Mouse (Mus musculus): Measurements from ENCODE around the gene Hyal3. TPM values are rescaled to one million over a fixed set of nuclear protein-coding genes. Genes with fewer than 3 reads are reported as not detected.
A peak's percentile ranks its signal among the peaks of the same experiment; 100 is the strongest.

The Hyal3 gene
- total RNA-seq, 2 experiments from 2014 or later: 0.36 to 0.46 TPM

- DNase-seq: no peak
- intact Hi-C loops (cut with DNase I): loop anchor here (5.0 kb wide), 1 partner anchor 63 kb away; the partner anchor contains the start of gene Hyal2
Measured at GRCm38 (mm10) chr9:107629901-107630425, 49.3 kb downstream of the Hyal3 start.

- no peak for DNase-seq
- intact Hi-C loops (cut with DNase I): loop anchor here (5.0 kb wide), 1 partner anchor 63 kb away; the partner anchor contains the start of gene Hyal2
Measured at GRCm38 (mm10) chr9:107630576-107630975, 50.0 kb downstream of the Hyal3 start.

GRCm38 (mm10) chr9:107631311-107631826 lies 50.8 kb downstream of the Hyal3 start:
- DNase-seq: no peak
- intact Hi-C loops (cut with DNase I): loop anchor here (5.0 kb wide), 1 partner anchor 64 kb away; the partner anchor contains the start of gene Hyal2

GRCm38 (mm10) chr9:107631861-107632260 lies 51.2 kb downstream of the Hyal3 start:
- intact Hi-C loops (cut with DNase I): loop anchor here (2.0 to 5.0 kb wide), 2 partner anchors 19 to 65 kb away; partner anchors contain the start of gene Hyal2

GRCm38 (mm10) chr9:107632478-107632877 lies 51.9 kb downstream of the Hyal3 start:
- peak; percentile 58 to 69 for DNase-seq
- intact Hi-C loops (cut with DNase I): loop anchor here (2.0 to 5.0 kb wide), 2 partner anchors 20 to 65 kb away; partner anchors contain the start of gene Hyal2

More at GRCm38 (mm10) chr9:107631861-107632260, 51.2 kb downstream of the Hyal3 start:
- DNase-seq: no peak

- intact Hi-C loops (cut with DNase I): loop anchor here (2.0 to 5.0 kb wide), 2 partner anchors 20 to 66 kb away; partner anchors contain the start of gene Hyal2
- DNase-seq: peak; percentile 80 to 87
Measured at GRCm38 (mm10) chr9:107633091-107633660, 52.6 kb downstream of the Hyal3 start.

GRCm38 (mm10) chr9:107633661-107634405 lies 53.2 kb downstream of the Hyal3 start:
- intact Hi-C loops (cut with DNase I): loop anchor here (2.0 to 5.0 kb wide), 2 partner anchors 21 to 67 kb away; partner anchors contain the start of gene Hyal2
- peak in 1 of 2 experiments; percentile 53 for DNase-seq

GRCm38 (mm10) chr9:107634406-107635278 lies 54.0 kb downstream of the Hyal3 start:
- intact Hi-C loops (cut with DNase I): loop anchor here (5.0 kb wide), 1 partner anchor 67 kb away; the partner anchor contains the start of gene Hyal2
- DNase-seq: peak in 1 of 2 experiments; percentile 32

- intact Hi-C loops (cut with DNase I): no loop called here
Measured at GRCm38 (mm10) chr9:107635279-107636028, 54.8 kb downstream of the Hyal3 start, which contains the start of gene Gnai2. Gene Gnai2, minus strand, starts transcription at chr9:107635367.

More at GRCm38 (mm10) chr9:107635279-107636028, 54.8 kb downstream of the Hyal3 start, which contains the start of gene Gnai2:
- DNase-seq: peak; percentile 96 to 98

Other genes with a start within 250 kb of the Hyal3 start
- gene Hemk1, start 242.5 kb upstream of the Hyal3 start, total RNA-seq (2021): 10 to 100 TPM; 22.3 to 22.6 TPM
- gene 6430571L13Rik, start 240.2 kb upstream of the Hyal3 start, total RNA-seq (2021): 1 to 10 TPM; 4.2 to 5.3 TPM
- 10 to 100 TPM; 10.5 to 13.3 TPM for gene Cacna2d2, start 181.2 kb upstream of the Hyal3 start, total RNA-seq (2021)
- gene Tmem115, start 46.9 kb upstream of the Hyal3 start, total RNA-seq (2021): 10 to 100 TPM; 22.7 to 26.8 TPM
- 1 to 10 TPM; 4.7 to 5.3 TPM for gene Cyb561d2, start 38.6 kb upstream of the Hyal3 start, total RNA-seq (2021)
- 10 to 100 TPM; 17.5 to 18.5 TPM for gene Nprl2, start 38.6 kb upstream of the Hyal3 start, total RNA-seq (2021)
- gene Zmynd10, start 33.5 kb upstream of the Hyal3 start, total RNA-seq (2021): not detected
- 10 to 100 TPM; 16.5 to 17.3 TPM for gene Rassf1, start 29.3 kb upstream of the Hyal3 start, total RNA-seq (2021)
- 10 to 100 TPM; 35.1 to 35.3 TPM for gene Tusc2, start 17.6 kb upstream of the Hyal3 start, total RNA-seq (2021)
- 10 to 100 TPM; 36.4 to 39.0 TPM for gene Hyal2, start 12.9 kb upstream of the Hyal3 start, total RNA-seq (2021)
- gene Hyal1, start 3.9 kb upstream of the Hyal3 start, total RNA-seq (2021): 1 to 10 TPM; 5.1 to 5.7 TPM
- gene Naa80, start 1.9 kb upstream of the Hyal3 start, total RNA-seq (2021): 10 to 100 TPM; 16.6 to 19.1 TPM
- gene Ifrd2, start 6.8 kb downstream of the Hyal3 start, total RNA-seq (2021): 10 to 100 TPM; 48.4 to 51.2 TPM
- 10 to 100 TPM; 18.5 to 22.0 TPM for gene Sema3b, start 28.4 kb downstream of the Hyal3 start, total RNA-seq (2021)
- 100 to 1,000 TPM; 248 to 259 TPM for gene Gnai2, start 54.5 kb downstream of the Hyal3 start, total RNA-seq (2021)
- gene Slc38a3, start 88.7 kb downstream of the Hyal3 start, total RNA-seq (2021): 10 to 100 TPM; 66.0 to 80.3 TPM
- not detected for gene Gnat1, start 98.9 kb downstream of the Hyal3 start, total RNA-seq (2021)
- 10 to 100 TPM; 16.0 to 16.9 TPM for gene Sema3f, start 129.7 kb downstream of the Hyal3 start, total RNA-seq (2021)
- 10 to 100 TPM; 47.2 to 52.6 TPM for gene Rbm5, start 190.2 kb downstream of the Hyal3 start, total RNA-seq (2021)